Mouse (Mus musculus) brown adipose tissue, adult 24 weeks (tissue): ENCODE measurements around the gene Dynlt1a. TPM values are rescaled to one million over a fixed set of nuclear protein-coding genes. Genes with fewer than 3 reads are reported as not detected.
A peak's percentile ranks its signal among the peaks of the same experiment; 100 is the strongest.
"Not testable (repeated sequence)": the region's sequence is repeated elsewhere in the genome, so short reads cannot be mapped to it uniquely, and the experiment has no call there.

ENCODE experiments used
- H3K27ac ChIP-seq: fragments of 200-500 bp; replicated peaks from 2 replicates; pipeline ENCODE4 v1.5.1; 2012; ENCODE audit warnings: low read depth, mild to moderate bottlenecking, low read length
- H3K4me1 ChIP-seq: fragments of 200-500 bp; 2 replicates; pipeline ENCODE4 v1.6.1; 2012; ENCODE audit warnings: low read length, mixed read lengths; ENCODE audit not compliant: control insufficient read depth, insufficient read depth, insufficient read length
- H3K4me3 ChIP-seq: fragments of 200-500 bp; 2 replicates; pipeline ENCODE4 v1.5.1; 2012; ENCODE audit warnings: low read depth, mild to moderate bottlenecking, low read length, moderate library complexity; ENCODE audit not compliant: insufficient read depth
- polyA plus RNA-seq: library from polyadenylated mRNA; stranded (reverse); fragments of >200 nt; gene quantifications from 2 replicates; pipeline ENCODE4 v1.2.4, GENCODE M21; 2012; ENCODE audit not compliant: missing spikeins, insufficient read depth, insufficient read length

Dynlt1a gene
- polyA plus RNA-seq, 1 experiment: not detected

- H3K27ac ChIP-seq, H3K4me1 ChIP-seq, H3K4me3 ChIP-seq: not testable (repeated sequence)
Measured at GRCm38 (mm10) chr17:6305656-6306270, 11.5 kb downstream of the Dynlt1a start.

GRCm38 (mm10) chr17:6304891-6305290, 12.4 kb downstream of the Dynlt1a start:
- H3K27ac ChIP-seq, H3K4me1 ChIP-seq, H3K4me3 ChIP-seq: not testable (repeated sequence)

- not testable (repeated sequence) for H3K27ac ChIP-seq
Measured at GRCm38 (mm10) chr17:6300190-6300863, 17.0 kb downstream of the Dynlt1a start.

GRCm38 (mm10) chr17:6297060-6297795, 20.1 kb downstream of the Dynlt1a start:
- H3K27ac ChIP-seq, H3K4me3 ChIP-seq, H3K4me1 ChIP-seq: not testable (repeated sequence)

More at GRCm38 (mm10) chr17:6300190-6300863, 17.0 kb downstream of the Dynlt1a start:
- H3K4me1 ChIP-seq, H3K4me3 ChIP-seq: not testable (repeated sequence)

- not testable (repeated sequence) for H3K4me3 ChIP-seq, H3K4me1 ChIP-seq, H3K27ac ChIP-seq
Measured at GRCm38 (mm10) chr17:6293882-6294281, 23.4 kb downstream of the Dynlt1a start.

- not testable (repeated sequence) for H3K4me3 ChIP-seq, H3K4me1 ChIP-seq, H3K27ac ChIP-seq
Measured at GRCm38 (mm10) chr17:6289045-6289444, 28.3 kb downstream of the Dynlt1a start.

- H3K27ac ChIP-seq, H3K4me1 ChIP-seq, H3K4me3 ChIP-seq: not testable (repeated sequence)
Measured at GRCm38 (mm10) chr17:6286169-6286568, 31.1 kb downstream of the Dynlt1a start.

- H3K4me3 ChIP-seq, H3K4me1 ChIP-seq, H3K27ac ChIP-seq: not testable (repeated sequence)
Measured at GRCm38 (mm10) chr17:6283137-6283536, 34.2 kb downstream of the Dynlt1a start.

- H3K4me1 ChIP-seq, H3K27ac ChIP-seq, H3K4me3 ChIP-seq: not testable (repeated sequence)
Measured at GRCm38 (mm10) chr17:6280513-6280912, 36.8 kb downstream of the Dynlt1a start.

- not testable (repeated sequence) for H3K4me1 ChIP-seq, H3K4me3 ChIP-seq, H3K27ac ChIP-seq
Measured at GRCm38 (mm10) chr17:6279772-6280171, 37.5 kb downstream of the Dynlt1a start.

GRCm38 (mm10) chr17:6279205-6279604, 38.1 kb downstream of the Dynlt1a start:
- H3K27ac ChIP-seq, H3K4me1 ChIP-seq, H3K4me3 ChIP-seq: not testable (repeated sequence)

- not testable (repeated sequence) for H3K4me1 ChIP-seq, H3K4me3 ChIP-seq, H3K27ac ChIP-seq
Measured at GRCm38 (mm10) chr17:6274693-6275092, 42.6 kb downstream of the Dynlt1a start.

GRCm38 (mm10) chr17:6271970-6272369, 45.3 kb downstream of the Dynlt1a start:
- H3K4me1 ChIP-seq, H3K27ac ChIP-seq: not testable (repeated sequence)

GRCm38 (mm10) chr17:6270840-6271239, 46.5 kb downstream of the Dynlt1a start:
- not testable (repeated sequence) for H3K27ac ChIP-seq, H3K4me1 ChIP-seq
- peak overlapping the region; percentile 57 for H3K4me3 ChIP-seq

More at GRCm38 (mm10) chr17:6271970-6272369, 45.3 kb downstream of the Dynlt1a start:
- not testable (repeated sequence) for H3K4me3 ChIP-seq

GRCm38 (mm10) chr17:6269876-6270831, 47.1 kb downstream of the Dynlt1a start:
- not testable (repeated sequence) for H3K4me1 ChIP-seq, H3K27ac ChIP-seq
- H3K4me3 ChIP-seq: peak overlapping the region; percentile 57
